Mouse (Mus musculus): Measurements from ENCODE around the gene Atxn2. TPM values are rescaled to one million over a fixed set of nuclear protein-coding genes. Genes with fewer than 3 reads are reported as not detected.
A peak's percentile ranks its signal among the peaks of the same experiment; 100 is the strongest.

The Atxn2 gene
- polyA plus RNA-seq, 1 experiment: 62.9 TPM

GRCm38 (mm10) chr5:121818401-121818800 lies 107.3 kb downstream of the Atxn2 start:
- Histone ChIP-seq H3K27ac (ENCODE audit: insufficient read depth, low read depth, low read length) (no peak overlapping the region), H3K4me1 (ENCODE audit: control insufficient read depth, insufficient read depth, low read length) (peaks cover 7% of the 10 kb centered on the region), H3K4me3 (ENCODE audit: insufficient read depth, low read length) (no peak overlapping the region)
- TF ChIP-seq CTCF (IDR thresholded peaks at IDR 0.05; ENCODE audit: low read depth, low read length) (no peak), POLR2A (IDR thresholded peaks at IDR 0.05; ENCODE audit: borderline replicate concordance, low read depth, low read length) (no peak)

GRCm38 (mm10) chr5:121818862-121819261 lies 107.7 kb downstream of the Atxn2 start:
- no peak overlapping the region for H3K27ac ChIP-seq (ENCODE audit: insufficient read depth, low read depth, low read length)
- H3K4me1 ChIP-seq (ENCODE audit: control insufficient read depth, insufficient read depth, low read length): peaks cover 12% of the 10 kb centered on the region
- no peak overlapping the region for H3K4me3 ChIP-seq (ENCODE audit: insufficient read depth, low read length)
- no peak for TF ChIP-seq POLR2A (IDR thresholded peaks at IDR 0.05; ENCODE audit: borderline replicate concordance, low read depth, low read length)
- TF ChIP-seq CTCF (IDR thresholded peaks at IDR 0.05; ENCODE audit: low read depth, low read length): no peak

- Histone ChIP-seq H3K4me3 (ENCODE audit: insufficient read depth, low read length) (no peak overlapping the region), H3K27ac (ENCODE audit: insufficient read depth, low read depth, low read length) (no peak overlapping the region), H3K4me1 (ENCODE audit: control insufficient read depth, insufficient read depth, low read length) (peaks cover 17% of the 10 kb centered on the region)
- TF ChIP-seq POLR2A (IDR thresholded peaks at IDR 0.05; ENCODE audit: borderline replicate concordance, low read depth, low read length) (no peak), CTCF (IDR thresholded peaks at IDR 0.05; ENCODE audit: low read depth, low read length) (no peak)
Observed at GRCm38 (mm10) chr5:121819559-121819958, 108.4 kb downstream of the Atxn2 start.

DNA sequence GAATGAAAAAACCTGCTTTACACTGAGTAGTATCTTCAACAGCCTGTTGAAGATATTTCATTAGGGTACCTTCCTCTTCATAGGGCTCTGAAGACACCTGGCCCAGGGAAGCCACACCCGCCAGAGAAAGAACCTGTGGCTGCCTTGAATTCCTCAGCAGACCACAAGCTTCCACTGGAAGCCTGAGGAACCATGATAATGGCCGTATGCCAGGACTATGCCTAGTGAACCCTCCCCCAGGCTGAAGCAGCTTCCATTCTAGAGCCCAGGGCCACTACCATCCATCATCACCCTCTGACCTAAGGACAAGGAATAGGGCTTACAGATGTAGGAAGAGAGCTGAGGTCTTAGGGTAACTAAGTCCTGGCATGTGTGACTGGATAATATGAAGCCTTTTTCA lies 109.0 kb downstream of the Atxn2 start:
- H3K4me1 ChIP-seq (ENCODE audit: control insufficient read depth, insufficient read depth, low read length): peaks cover 23% of the 10 kb centered on the region

DNA sequence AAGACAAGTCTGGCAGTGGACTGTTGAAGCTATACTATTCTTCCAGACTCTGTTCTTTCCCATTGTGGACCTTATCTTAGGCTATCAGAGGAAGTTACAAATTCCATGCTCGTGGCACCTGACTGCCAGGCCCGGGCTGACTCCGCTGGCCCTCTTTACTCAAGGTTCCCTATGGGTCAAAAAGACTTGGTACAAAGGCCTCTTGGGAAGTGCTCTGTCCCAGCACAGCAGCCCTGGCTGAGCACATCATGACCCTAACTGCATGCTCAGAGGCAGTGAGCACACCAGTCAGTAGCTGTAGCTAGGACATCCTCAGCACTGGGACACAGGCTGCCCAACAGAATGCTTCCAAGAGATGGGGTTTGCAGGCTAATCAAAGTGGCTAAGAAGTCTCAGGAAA lies 109.5 kb downstream of the Atxn2 start:
- no peak overlapping the region for H3K27ac ChIP-seq (ENCODE audit: insufficient read depth, low read depth, low read length)
- TF ChIP-seq POLR2A (IDR thresholded peaks at IDR 0.05; ENCODE audit: borderline replicate concordance, low read depth, low read length) (no peak), CTCF (IDR thresholded peaks at IDR 0.05; ENCODE audit: low read depth, low read length) (no peak)
- H3K4me3 ChIP-seq (ENCODE audit: insufficient read depth, low read length): no peak overlapping the region
- peaks cover 28% of the 10 kb centered on the region for H3K4me1 ChIP-seq (ENCODE audit: control insufficient read depth, insufficient read depth, low read length)

More for the DNA sequence above, 109.0 kb downstream of the Atxn2 start:
- H3K27ac ChIP-seq (ENCODE audit: insufficient read depth, low read depth, low read length): no peak overlapping the region
- H3K4me3 ChIP-seq (ENCODE audit: insufficient read depth, low read length): no peak overlapping the region
- TF ChIP-seq CTCF (IDR thresholded peaks at IDR 0.05; ENCODE audit: low read depth, low read length) (no peak), POLR2A (IDR thresholded peaks at IDR 0.05; ENCODE audit: borderline replicate concordance, low read depth, low read length) (no peak)

- no peak for TF ChIP-seq POLR2A (IDR thresholded peaks at IDR 0.05; ENCODE audit: borderline replicate concordance, low read depth, low read length)
- TF ChIP-seq CTCF (IDR thresholded peaks at IDR 0.05; ENCODE audit: low read depth, low read length): no peak
- H3K4me1 ChIP-seq (ENCODE audit: control insufficient read depth, insufficient read depth, low read length): peaks cover 31% of the 10 kb centered on the region
- no peak overlapping the region for H3K4me3 ChIP-seq (ENCODE audit: insufficient read depth, low read length)
- no peak overlapping the region for H3K27ac ChIP-seq (ENCODE audit: insufficient read depth, low read depth, low read length)
Observed at GRCm38 (mm10) chr5:121821116-121821515, 110.0 kb downstream of the Atxn2 start.

GRCm38 (mm10) chr5:121821552-121821951 lies 110.4 kb downstream of the Atxn2 start:
- Histone ChIP-seq H3K4me1 (ENCODE audit: control insufficient read depth, insufficient read depth, low read length) (peaks cover 33% of the 10 kb centered on the region), H3K27ac (ENCODE audit: insufficient read depth, low read depth, low read length) (no peak overlapping the region), H3K4me3 (ENCODE audit: insufficient read depth, low read length) (no peak overlapping the region)
- TF ChIP-seq CTCF (IDR thresholded peaks at IDR 0.05; ENCODE audit: low read depth, low read length): no peak

DNA sequence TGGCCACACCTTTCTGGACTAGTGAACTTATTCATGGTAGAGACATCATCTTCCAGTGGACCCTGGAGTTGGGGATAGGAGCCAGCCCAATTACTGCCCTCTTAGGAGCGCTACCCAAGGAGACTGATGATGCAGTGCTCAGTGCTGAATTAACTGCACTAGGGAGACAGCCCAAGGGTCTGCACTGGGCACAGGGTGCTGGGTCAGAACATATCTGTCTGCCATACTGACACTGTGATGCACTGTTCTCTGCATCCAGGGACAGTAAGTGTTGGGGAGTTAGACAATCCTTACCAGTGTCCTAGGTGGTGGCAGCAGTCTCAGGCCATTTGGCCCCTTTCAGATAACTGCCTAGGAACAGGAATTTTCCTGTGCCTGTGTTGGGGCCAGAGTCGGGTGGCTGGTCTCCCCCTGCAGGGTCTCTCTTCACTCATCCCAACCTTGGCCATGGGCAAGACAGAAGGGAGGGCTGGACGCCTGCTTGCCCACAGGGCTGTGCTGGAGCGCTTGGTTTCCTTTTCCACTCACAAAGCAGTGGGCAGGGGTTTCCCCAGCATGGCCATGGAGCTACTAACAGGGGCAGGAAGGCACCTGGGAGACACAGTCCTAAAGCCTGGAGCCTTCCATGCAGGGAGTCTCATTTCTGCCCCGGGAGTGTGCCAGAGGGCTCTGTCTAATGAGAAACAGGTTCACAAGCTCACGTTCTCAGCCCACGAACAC lies 111.8 kb downstream of the Atxn2 start:
- no peak overlapping the region for H3K4me3 ChIP-seq (ENCODE audit: insufficient read depth, low read length)
- H3K27ac ChIP-seq (ENCODE audit: insufficient read depth, low read depth, low read length): no peak overlapping the region
- TF ChIP-seq POLR2A (IDR thresholded peaks at IDR 0.05; ENCODE audit: borderline replicate concordance, low read depth, low read length) (no peak), CTCF (IDR thresholded peaks at IDR 0.05; ENCODE audit: low read depth, low read length) (no peak)
- H3K4me1 ChIP-seq (ENCODE audit: control insufficient read depth, insufficient read depth, low read length): peaks cover 38% of the 10 kb centered on the region

- Histone ChIP-seq H3K4me1 (ENCODE audit: control insufficient read depth, insufficient read depth, low read length) (peaks cover 38% of the 10 kb centered on the region), H3K27ac (ENCODE audit: insufficient read depth, low read depth, low read length) (peak overlapping the region; percentile 24), H3K4me3 (ENCODE audit: insufficient read depth, low read length) (no peak overlapping the region)
- TF ChIP-seq POLR2A (IDR thresholded peaks at IDR 0.05; ENCODE audit: borderline replicate concordance, low read depth, low read length) (no peak), CTCF (IDR thresholded peaks at IDR 0.05; ENCODE audit: low read depth, low read length) (no peak)
Observed at GRCm38 (mm10) chr5:121823668-121824067, 112.5 kb downstream of the Atxn2 start.

DNA sequence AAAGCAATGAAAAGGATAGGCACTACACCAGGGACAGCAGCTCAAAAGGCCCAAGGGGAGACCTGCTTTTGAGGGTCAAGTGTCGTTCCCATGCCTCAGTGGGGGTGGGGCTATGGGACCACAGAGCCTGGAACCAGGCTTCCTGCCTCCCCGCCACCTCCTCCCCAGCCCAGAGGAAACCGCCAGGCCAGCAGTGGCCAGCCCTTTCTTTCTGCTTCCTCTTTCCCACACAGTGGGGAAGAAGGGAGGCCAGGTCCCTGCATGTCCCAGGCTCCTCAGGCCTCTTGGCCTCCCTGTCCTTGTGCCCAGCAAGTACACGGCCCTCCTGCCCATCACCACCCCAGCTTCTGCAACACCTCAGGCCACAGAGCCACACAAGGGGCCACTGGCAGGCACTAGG lies 113.0 kb downstream of the Atxn2 start:
- Histone ChIP-seq H3K27ac (ENCODE audit: insufficient read depth, low read depth, low read length) (peak overlapping the region; percentile 47), H3K4me3 (ENCODE audit: insufficient read depth, low read length) (no peak overlapping the region), H3K4me1 (ENCODE audit: control insufficient read depth, insufficient read depth, low read length) (peaks cover 38% of the 10 kb centered on the region)
- TF ChIP-seq CTCF (IDR thresholded peaks at IDR 0.05; ENCODE audit: low read depth, low read length) (no peak), POLR2A (IDR thresholded peaks at IDR 0.05; ENCODE audit: borderline replicate concordance, low read depth, low read length) (no peak)
